Mouse (Mus musculus) MEL (cell line): ENCODE data around the gene Gpr19.

Experiments
- CTCF ChIP-seq, 3 experiments: IDR thresholded peaks in 2 of 3; conservative IDR thresholded peaks in 1 of 3; 2 replicates each; pipeline ENCODE4 v1.5.1; 2011 to 2012; ENCODE audit warnings: low read length in 3 of 3, low read depth in 2 of 3, mild to moderate bottlenecking in 2 of 3, improper control_type of control experiment in 1 of 3, inconsistent platforms in 1 of 3, mixed read lengths in 1 of 3, moderate library complexity in 1 of 3; ENCODE audit not compliant: control insufficient read depth in 1 of 3, insufficient read depth in 1 of 3, poor library complexity in 1 of 3, severe bottlenecking in 1 of 3
- ELF1 ChIP-seq: IDR thresholded peaks from 2 replicates; pipeline ENCODE4 v1.6.1; 2014; ENCODE audit warnings: low read depth, mild to moderate bottlenecking, inconsistent platforms, low read length, improper control_type of control experiment, moderate library complexity
- EP300 ChIP-seq, 2 experiments: IDR thresholded peaks; 2 replicates each; pipeline ENCODE4 v1.6.1; 2011; ENCODE audit warnings: improper control_type of control experiment in 2 of 2, low read length in 2 of 2, low read depth in 1 of 2, mild to moderate bottlenecking in 1 of 2
- MAX ChIP-seq: IDR thresholded peaks from 2 replicates; pipeline ENCODE4 v1.6.1; 2011; ENCODE audit warnings: low read length, improper control_type of control experiment
- MYC ChIP-seq: IDR thresholded peaks from 2 replicates; pipeline ENCODE4 v1.6.1; 2011; ENCODE audit warnings: low read depth, mild to moderate bottlenecking, low read length, improper control_type of control experiment, moderate library complexity
- POLR2A ChIP-seq, 2 experiments: IDR thresholded peaks; 2 replicates each; pipeline ENCODE4 v1.6.1; 2011 to 2012; ENCODE audit warnings: low read length in 2 of 2, mild to moderate bottlenecking in 2 of 2, control low read depth in 1 of 2, improper control_type of control experiment in 1 of 2, low read depth in 1 of 2, moderate library complexity in 1 of 2; ENCODE audit not compliant: control insufficient read depth in 1 of 2, insufficient read depth in 1 of 2, poor library complexity in 1 of 2

DNA sequence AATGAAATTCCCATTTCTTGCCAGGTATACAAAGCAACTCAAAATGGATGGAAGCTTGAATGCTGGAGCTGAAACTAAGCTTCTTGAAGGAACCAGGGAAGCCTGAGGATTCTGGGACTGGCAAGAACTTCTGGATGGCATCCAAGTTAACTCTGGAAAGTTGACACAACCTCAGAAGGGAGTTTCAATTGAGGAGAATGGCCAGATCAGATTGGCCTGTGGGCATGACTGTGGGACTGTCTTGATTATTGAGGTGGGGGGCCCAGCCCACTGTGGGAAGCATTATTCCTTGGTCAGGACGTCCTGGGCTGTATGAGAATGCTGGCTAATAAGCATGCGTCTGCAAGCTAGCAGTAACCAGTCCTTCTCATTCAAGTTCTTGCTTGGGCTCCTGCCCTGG is 18.3 kb downstream of the Gpr19 start:
- TF ChIP-seq MYC = no peak
- no peak for TF ChIP-seq POLR2A (IDR thresholded peaks at IDR 0.05; ENCODE audit: control insufficient read depth in 1 of 2, insufficient read depth in 1 of 2, low read depth in 1 of 2, low read length in 2 of 2, poor library complexity in 1 of 2)
- no peak for TF ChIP-seq CTCF (IDR thresholded peaks at IDR 0.05 in 2 of 3, conservative IDR thresholded peaks at IDR 0.05 in 1 of 3; ENCODE audit: control insufficient read depth in 1 of 3, insufficient read depth in 1 of 3, low read depth in 2 of 3, low read length in 3 of 3, poor library complexity in 1 of 3, severe bottlenecking in 1 of 3)
- no peak for TF ChIP-seq MAX
- no peak for TF ChIP-seq ELF1
- no peak for TF ChIP-seq EP300 (IDR thresholded peaks at IDR 0.05; ENCODE audit: low read depth in 1 of 2, low read length in 2 of 2)
